ENCODE assay signal across 8 mouse cellular contexts in genomic region chr7:4964272-4964671, GRCm38 (mm10). TPM values are rescaled to one million over a fixed set of nuclear protein-coding genes. Genes with fewer than 3 reads are reported as not detected.
DNase-seq lines count a peak whose midpoint lies in the region; ATAC-seq and TF ChIP-seq lines count a peak whose summit lies in the region.

TSS of gene Sbk2 (minus strand) at chr7:4964406.

- WGBS in forebrain, embryonic 11.5 days: 6% methylated on average over 10 of the region's 10 CpGs
- WGBS in heart, embryonic 15.5 days: 3% methylated on average over 10 of the region's 10 CpGs
- WGBS in liver, embryonic 12.5 days (ENCODE audit: insufficient replicate concordance): 4% methylated on average over 10 of the region's 10 CpGs
- WGBS in stomach, embryonic 14.5 days: 6% methylated on average over 10 of the region's 10 CpGs

- peak; percentile 82 for DNase-seq in brain, adult 2 months (ENCODE audit: low read depth, low spot score)
- DNase-seq in forebrain, embryonic 11.5 days (ENCODE audit: low spot score): peak; percentile 68
- peak; percentile 86 for DNase-seq in kidney, postnatal 14 days
- DNase-seq in neural tube, embryonic 10.5 days (ENCODE audit: extremely low spot score, low spot score): peak; percentile 54

- H3ac ChIP-seq in C2C12 (ENCODE audit: control insufficient read depth, insufficient read length, low read depth): no peak within 1 kb of the TSS

- H3K79me3 ChIP-seq in C2C12 (ENCODE audit: low read depth): no peaks in the 10 kb centered on the region

- H3K36me3 ChIP-seq in C2C12 (ENCODE audit: control insufficient read depth, insufficient read depth): no peaks in the 10 kb centered on the region
- no peaks in the 10 kb centered on the region for H3K36me3 ChIP-seq in forebrain, embryonic 11.5 days (ENCODE audit: control insufficient read depth, insufficient read depth, low read length)
- H3K36me3 ChIP-seq in heart, embryonic 15.5 days: no peaks in the 10 kb centered on the region
- no peaks in the 10 kb centered on the region for H3K36me3 ChIP-seq in liver, embryonic 12.5 days
- H3K36me3 ChIP-seq in stomach, embryonic 14.5 days (ENCODE audit: control insufficient read depth, insufficient read depth, low read length): no peaks in the 10 kb centered on the region

- ATAC-seq in forebrain, embryonic 11.5 days (replicated peaks; ENCODE audit: low FRiP score): peak; percentile 53; the same call in 1 of the 2 replicates
- ATAC-seq in heart, embryonic 15.5 days (replicated peaks; ENCODE audit: insufficient number of reproducible peaks, insufficient read depth, low FRiP score, low read depth): peak; percentile 85
- ATAC-seq in liver, embryonic 12.5 days: peak; percentile 66
- peak; percentile 80 for ATAC-seq in stomach, embryonic 14.5 days (ENCODE audit: insufficient number of reproducible peaks, insufficient read depth, low FRiP score, low read depth)

- H3K79me2 ChIP-seq in C2C12 (ENCODE audit: control insufficient read depth, insufficient read depth): no peaks in the 10 kb centered on the region

- H3K27ac ChIP-seq in forebrain, embryonic 11.5 days (ENCODE audit: low read depth, low read length): no peak within 1 kb of the TSS
- no peak within 1 kb of the TSS for H3K27ac ChIP-seq in heart, embryonic 15.5 days
- H3K27ac ChIP-seq in liver, embryonic 12.5 days: no peak within 1 kb of the TSS
- no peak within 1 kb of the TSS for H3K27ac ChIP-seq in stomach, embryonic 14.5 days (ENCODE audit: low read length)

- H3K4me1 ChIP-seq in forebrain, embryonic 11.5 days (replicated peaks; ENCODE audit: control insufficient read depth, insufficient read depth, low read length): no peaks in the 10 kb centered on the region
- H3K4me1 ChIP-seq in heart, embryonic 15.5 days (replicated peaks): 0 out of 2 replicates have a peak, but pooled peaks cover 3% of the 10 kb centered on the region
- H3K4me1 ChIP-seq in liver, embryonic 12.5 days: no peaks in the 10 kb centered on the region
- no peaks in the 10 kb centered on the region for H3K4me1 ChIP-seq in stomach, embryonic 14.5 days (ENCODE audit: control insufficient read depth, insufficient read depth, low read length)

- H3K4me2 ChIP-seq in forebrain, embryonic 11.5 days (ENCODE audit: low read depth, low read length, severe bottlenecking): no peak within 1 kb of the TSS
- H3K4me2 ChIP-seq in heart, embryonic 15.5 days: peak within 1 kb of the TSS; percentile 43
- 0 out of 2 replicates have a peak within 1 kb of the TSS, but pooled peaks have one; percentile 9 for H3K4me2 ChIP-seq in liver, embryonic 12.5 days
- no peak within 1 kb of the TSS for H3K4me2 ChIP-seq in stomach, embryonic 14.5 days (replicated peaks; ENCODE audit: low read depth, low read length)

- H3K9ac ChIP-seq in forebrain, embryonic 11.5 days (ENCODE audit: low read length): no peak within 1 kb of the TSS
- no peak within 1 kb of the TSS for H3K9ac ChIP-seq in heart, embryonic 15.5 days
- no peak within 1 kb of the TSS for H3K9ac ChIP-seq in liver, embryonic 12.5 days
- H3K9ac ChIP-seq in stomach, embryonic 14.5 days (replicated peaks; ENCODE audit: low read depth, low read length): no peak within 1 kb of the TSS

- no peak within 1 kb of the TSS for H3K4me3 ChIP-seq in C2C12 (ENCODE audit: insufficient read depth, poor library complexity, severe bottlenecking)
- no peak within 1 kb of the TSS for H3K4me3 ChIP-seq in forebrain, embryonic 11.5 days (ENCODE audit: low read depth, low read length)
- 0 out of 2 replicates have a peak within 1 kb of the TSS, but pooled peaks have one; percentile 2 for H3K4me3 ChIP-seq in heart, embryonic 15.5 days
- H3K4me3 ChIP-seq in liver, embryonic 12.5 days: no peak within 1 kb of the TSS
- H3K4me3 ChIP-seq in stomach, embryonic 14.5 days (ENCODE audit: low read depth, low read length): no peak within 1 kb of the TSS

- peaks cover 11% of the 10 kb centered on the region for H3K27me3 ChIP-seq in C2C12 (ENCODE audit: control insufficient read depth, insufficient read depth, insufficient read length)
- no peaks in the 10 kb centered on the region for H3K27me3 ChIP-seq in forebrain, embryonic 11.5 days (ENCODE audit: control insufficient read depth, insufficient read depth, low read length)
- H3K27me3 ChIP-seq in heart, embryonic 15.5 days: peaks cover 7% of the 10 kb centered on the region; the same call in 1 of the 2 replicates
- H3K27me3 ChIP-seq in liver, embryonic 12.5 days (replicated peaks): peaks cover 10% of the 10 kb centered on the region
- no peaks in the 10 kb centered on the region for H3K27me3 ChIP-seq in stomach, embryonic 14.5 days (ENCODE audit: control insufficient read depth, insufficient read depth, low read length)

- peak; percentile 48 for TF ChIP-seq CTCF in C2C12 (IDR thresholded peaks at IDR 0.05; ENCODE audit: control insufficient read depth, insufficient read depth, insufficient read length)

- H3K9me3 ChIP-seq in forebrain, embryonic 11.5 days (ENCODE audit: control insufficient read depth, low read length): no peaks in the 10 kb centered on the region
- H3K9me3 ChIP-seq in heart, embryonic 15.5 days (replicated peaks): no peaks in the 10 kb centered on the region
- no peaks in the 10 kb centered on the region for H3K9me3 ChIP-seq in liver, embryonic 12.5 days (replicated peaks)
- H3K9me3 ChIP-seq in stomach, embryonic 14.5 days (ENCODE audit: control insufficient read depth, low read depth, low read length): no peaks in the 10 kb centered on the region

TF ChIP-seq in C2C12, 6 proteins besides CTCF, POLR2A, EP300 and RAD21:
- TF ChIP-seq FOSL1 (IDR thresholded peaks at IDR 0.05; ENCODE audit: insufficient read depth, low read length, poor library complexity, severe bottlenecking): no peak
- no peak for TF ChIP-seq MAX (IDR thresholded peaks at IDR 0.05)
- no peak for TF ChIP-seq CEBPB (IDR thresholded peaks at IDR 0.05; ENCODE audit: low read depth)
- TF ChIP-seq MYOG (IDR thresholded peaks at IDR 0.05; ENCODE audit: control insufficient read depth, extremely low read depth, insufficient read length): no peak
- TF ChIP-seq MYOD1 (IDR thresholded peaks at IDR 0.05; ENCODE audit: control insufficient read depth, insufficient read length, low read depth): no peak
- TF ChIP-seq USF1 (IDR thresholded peaks at IDR 0.05; ENCODE audit: low read depth): no peak

RNA-seq across cellular contexts. Expression of gene Sbk2, which starts in this region (rescaled TPM):
- 0.06 TPM for polyA plus RNA-seq in C2C12 (2012; fragmentation: generic; extraction: Trizol)
- polyA plus RNA-seq in forebrain, embryonic 11.5 days (2014; fragmentation: Nextera tagmentation; extraction: Ambion mirVana): 0.33 TPM in 1 of 2 replicates, not detected in the other
- polyA plus RNA-seq in heart, embryonic 15.5 days (2015; fragmentation: Nextera tagmentation; extraction: Ambion mirVana): 4.8 and 5.3 TPM in 2 replicates
- not detected in 2 replicates for polyA plus RNA-seq in liver, embryonic 12.5 days (2016; fragmentation: Nextera tagmentation; extraction: Ambion mirVana)
- polyA plus RNA-seq in stomach, embryonic 14.5 days (2014; fragmentation: Nextera tagmentation; extraction: Ambion mirVana): 0.55 and 1.4 TPM in 2 replicates

Comparison
In these comparisons a context has a peak if more than half of its experiments do, and no peak if none do; other contexts are left out.
1. Peak in DNase-seq and ATAC-seq in forebrain, embryonic 11.5 days; RNA of the gene not detected or under 1 TPM.
2. Peak in ATAC-seq and H3K4me2 ChIP-seq in liver, embryonic 12.5 days; RNA of the gene not detected or under 1 TPM.